Mouse (Mus musculus) lung, adult 2 months (tissue): ENCODE data around the gene E130309D02Rik. TPM values are rescaled to one million over a fixed set of nuclear protein-coding genes. Genes with fewer than 3 reads are reported as not detected.

ENCODE experiments used
- DNase-seq: peaks from one replicate; pipeline ENCODE4 v3.0.0; 2022
- H3K4me1 ChIP-seq: fragments of 200-500 bp; 2 replicates; pipeline ENCODE4 v1.6.1; 2011; ENCODE audit warnings: low read length; ENCODE audit not compliant: control insufficient read depth, insufficient read depth
- H3K4me3 ChIP-seq: fragments of 200-500 bp; replicated peaks from 2 replicates; pipeline ENCODE3; 2011; ENCODE audit warnings: low read depth, mild to moderate bottlenecking, control low read depth, low read length; ENCODE audit errors: extremely low read depth
- CTCF ChIP-seq: fragments of 200-500 bp; IDR thresholded peaks from 2 replicates; pipeline ENCODE4 v1.5.1; 2011; ENCODE audit warnings: mild to moderate bottlenecking, low read length, control low read depth; ENCODE audit not compliant: insufficient read depth
- POLR2A ChIP-seq: fragments of 200-500 bp; IDR thresholded peaks from 2 replicates; pipeline ENCODE4 v1.6.1; 2011; ENCODE audit warnings: low read depth, mild to moderate bottlenecking, control low read depth, low read length, borderline replicate concordance; ENCODE audit errors: extremely low read depth
- WGBS: fragments of 180-500 bp; shearing (Covaris S2); methylation state at CpG from one replicate; pipeline ENCODE4 v1.1.7; 2018; 5-methylcytosine and 5-hydroxymethylcytosine counted together
- polyA plus RNA-seq: library from polyadenylated mRNA; depleted of rRNA; stranded (reverse); fragments of >200 nt; gene quantifications from 2 replicates; pipeline ENCODE4 v1.2.3, GENCODE M21; 2012

The E130309D02Rik gene
- polyA plus RNA-seq, 1 experiment, result 21.8 TPM

- TF ChIP-seq POLR2A (no peak), CTCF (no peak)
- H3K4me1 ChIP-seq, result peaks cover 5% of the 10 kb centered on the region; the same call in 1 of the 2 replicates
- WGBS, result 6% methylated on average over 16 of the region's 16 CpGs
- H3K4me3 ChIP-seq, result peak overlapping the region; percentile 76
- no peak for DNase-seq
These were observed 904 bp downstream of the E130309D02Rik start for GRCm38 (mm10) chr5:143314183-143314729.

- TF ChIP-seq CTCF (peak; percentile 83), POLR2A (no peak)
- Histone ChIP-seq H3K4me1 (peaks cover 5% of the 10 kb centered on the region; the same call in 1 of the 2 replicates), H3K4me3 (no peak overlapping the region)
- DNase-seq, result peak; percentile 77
- 54% methylated on average over 8 of the region's 8 CpGs for WGBS
These were observed 3.3 kb downstream of the E130309D02Rik start for GRCm38 (mm10) chr5:143311886-143312285.

DNA sequence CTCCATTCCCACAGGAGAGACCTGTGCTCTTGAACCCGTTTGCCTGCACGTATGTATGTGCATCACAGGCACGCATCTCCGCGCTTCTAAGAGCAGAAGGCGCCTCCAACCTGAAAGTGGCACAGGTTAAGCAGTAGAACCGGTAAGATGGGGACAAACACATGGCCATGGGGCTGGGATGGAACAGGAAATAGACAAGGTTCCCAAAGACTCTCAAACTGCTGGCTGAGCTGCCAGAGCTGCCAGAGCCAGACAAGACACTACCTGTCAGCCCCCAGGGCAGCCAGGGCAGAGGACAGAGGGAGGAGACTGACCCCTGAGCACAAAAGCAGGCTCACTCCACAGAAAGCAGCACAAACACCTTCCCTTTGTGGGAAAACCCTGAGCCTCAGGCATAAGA lies 5.2 kb downstream of the E130309D02Rik start:
- DNase-seq, result no peak
- TF ChIP-seq POLR2A, result no peak
- TF ChIP-seq CTCF, result no peak
- H3K4me1 ChIP-seq, result peaks cover 5% of the 10 kb centered on the region; the same call in 1 of the 2 replicates
- 94% methylated on average over 7 of the region's 7 CpGs for WGBS
- no peak overlapping the region for H3K4me3 ChIP-seq

GRCm38 (mm10) chr5:143308825-143309224 lies 6.3 kb downstream of the E130309D02Rik start:
- Histone ChIP-seq H3K4me1 (no peaks in the 10 kb centered on the region), H3K4me3 (no peak overlapping the region)
- no peak for DNase-seq
- WGBS, result 81% methylated on average over 5 of the region's 5 CpGs
- TF ChIP-seq POLR2A (no peak), CTCF (no peak)

DNA sequence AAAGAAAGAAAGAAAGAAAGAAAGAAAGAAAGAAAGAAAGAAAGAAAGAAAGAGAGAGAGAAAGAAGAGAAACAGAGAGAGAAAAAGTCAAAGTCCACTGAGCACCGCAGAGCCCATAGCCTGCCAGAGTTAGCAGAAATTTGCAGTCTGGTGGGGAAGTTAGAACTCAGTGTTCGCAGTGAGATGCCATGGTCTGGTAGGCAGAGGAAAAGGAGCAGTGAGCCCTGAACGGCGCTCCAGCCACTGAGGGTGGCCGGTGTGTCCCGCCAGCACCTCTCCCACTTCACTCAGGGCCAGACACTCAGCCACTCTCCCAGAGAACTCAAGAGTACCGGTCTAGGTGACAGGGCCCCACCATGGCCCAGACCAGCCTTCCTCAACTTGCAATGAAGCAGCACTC lies 10.9 kb downstream of the E130309D02Rik start:
- DNase-seq, result no peak
- TF ChIP-seq POLR2A (no peak), CTCF (no peak)
- Histone ChIP-seq H3K4me1 (no peaks in the 10 kb centered on the region), H3K4me3 (no peak overlapping the region)
- WGBS, result 86% methylated on average over 7 of the region's 7 CpGs

DNA sequence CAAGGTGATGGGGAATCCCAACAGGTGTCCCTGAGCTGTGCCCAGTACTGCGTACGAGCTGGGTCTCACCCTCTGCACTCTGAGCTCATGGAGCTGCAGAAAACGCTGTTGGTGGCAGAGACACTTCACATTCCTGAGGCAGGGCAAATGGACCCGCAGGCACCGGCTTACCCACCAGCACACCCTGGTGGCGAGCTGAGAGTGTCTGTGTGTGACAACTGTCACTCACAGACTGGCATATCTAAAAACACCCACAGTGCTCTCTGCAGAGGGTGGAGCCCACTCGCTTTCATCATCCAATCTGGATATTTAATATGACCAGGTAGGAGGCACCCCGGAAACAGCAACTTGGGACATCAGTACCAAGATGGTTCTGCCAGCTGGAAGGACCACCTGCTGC lies 13.9 kb downstream of the E130309D02Rik start:
- 65% methylated on average over 8 of the region's 8 CpGs for WGBS
- TF ChIP-seq POLR2A, result no peak
- peak; percentile 37; the same call in 1 of the 2 replicates for TF ChIP-seq CTCF
- no peak overlapping the region for H3K4me3 ChIP-seq
- no peaks in the 10 kb centered on the region for H3K4me1 ChIP-seq
- no peak for DNase-seq

DNA sequence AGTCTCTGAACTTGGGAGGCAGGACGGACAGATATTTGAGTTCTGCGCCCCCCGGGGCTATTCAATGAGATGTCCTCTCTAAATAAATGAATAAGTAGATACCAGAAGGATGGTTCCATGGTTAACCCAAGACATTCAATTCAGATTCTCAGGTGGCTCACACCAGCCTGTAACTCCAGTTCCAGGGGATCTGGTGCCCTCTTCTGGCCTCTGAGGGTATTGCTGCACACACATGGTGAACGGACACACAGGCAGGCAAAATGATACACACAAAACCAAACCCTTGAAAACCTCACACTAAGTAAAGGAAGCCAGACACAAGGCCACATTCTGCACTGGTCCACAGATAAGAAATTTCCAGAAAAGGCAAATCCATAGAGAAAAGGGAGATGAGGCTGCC lies 15.5 kb downstream of the E130309D02Rik start:
- peak; percentile 38 for DNase-seq
- H3K4me1 ChIP-seq, result no peaks in the 10 kb centered on the region
- no peak overlapping the region for H3K4me3 ChIP-seq
- TF ChIP-seq POLR2A, result no peak
- TF ChIP-seq CTCF, result peak; percentile 74
- WGBS, result 92% methylated on average over 4 of the region's 4 CpGs

DNA sequence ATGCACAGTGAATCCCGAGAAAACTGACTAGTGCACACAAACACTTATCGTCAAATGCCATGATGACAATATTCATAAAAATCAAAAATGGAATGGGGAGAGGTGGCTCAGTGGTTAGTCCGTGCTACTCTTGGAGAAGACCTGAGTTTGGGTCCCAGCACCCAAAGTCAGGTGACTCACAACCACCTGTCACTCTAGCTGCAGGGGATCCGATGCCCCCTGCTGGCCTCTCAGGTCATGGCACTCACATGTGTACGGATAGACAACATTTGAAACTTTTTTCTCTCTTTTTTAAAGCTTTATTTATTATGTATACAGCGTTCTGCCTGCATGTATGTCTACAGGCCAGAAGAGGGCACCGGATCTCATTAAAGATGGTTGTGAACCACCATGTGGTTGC lies 16.8 kb downstream of the E130309D02Rik start:
- H3K4me3 ChIP-seq, result no peak overlapping the region
- 84% methylated on average over 7 of the region's 7 CpGs for WGBS
- no peaks in the 10 kb centered on the region for H3K4me1 ChIP-seq
- no peak for DNase-seq
- no peak for TF ChIP-seq POLR2A
- TF ChIP-seq CTCF, result peak; percentile 36

DNA sequence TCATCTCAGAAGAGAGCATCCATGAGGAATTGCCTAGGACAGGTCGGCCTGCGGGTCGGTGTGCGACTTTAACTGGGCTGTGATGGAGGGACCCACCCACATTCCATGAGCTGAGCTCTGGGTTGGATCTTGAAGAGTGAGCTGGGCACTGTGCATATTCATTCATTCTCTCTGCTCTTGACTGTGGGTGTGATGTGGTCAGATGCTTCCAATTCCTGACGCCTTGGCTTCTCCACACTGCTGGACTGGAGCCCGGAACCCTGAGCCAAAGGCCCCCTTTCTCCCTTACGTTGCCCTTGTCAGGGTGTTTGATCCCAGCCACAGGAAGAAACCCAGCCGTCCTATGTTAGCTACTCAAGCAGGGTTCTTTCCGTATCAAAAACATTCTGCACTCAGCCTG lies 17.2 kb downstream of the E130309D02Rik start:
- no peak for TF ChIP-seq POLR2A
- no peak for TF ChIP-seq CTCF
- 67% methylated on average over 9 of the region's 9 CpGs for WGBS
- DNase-seq, result no peak
- no peaks in the 10 kb centered on the region for H3K4me1 ChIP-seq
- no peak overlapping the region for H3K4me3 ChIP-seq

- H3K4me1 ChIP-seq, result no peaks in the 10 kb centered on the region
- WGBS, result 77% methylated on average over 2 of the region's 2 CpGs
These were observed 19.8 kb downstream of the E130309D02Rik start for GRCm38 (mm10) chr5:143295330-143295729.

DNA sequence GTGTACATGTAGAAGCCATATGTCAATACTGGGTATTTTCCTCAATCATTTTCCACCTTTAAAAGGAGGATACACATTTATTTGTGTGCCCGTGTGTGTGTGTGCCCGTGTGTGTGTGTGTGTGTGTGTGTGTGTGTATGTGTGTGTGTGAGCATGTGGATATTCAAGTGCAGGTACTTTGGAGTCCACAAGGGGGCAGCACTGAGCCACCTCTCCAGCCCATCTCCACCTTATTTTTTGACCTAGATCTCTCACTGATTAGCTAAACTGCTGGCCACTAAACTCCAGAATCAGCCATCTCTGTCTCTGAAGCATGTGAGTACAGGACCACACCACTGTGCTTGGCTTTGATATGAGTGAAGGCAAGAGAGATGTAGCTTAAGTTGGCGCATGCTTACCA lies 20.3 kb downstream of the E130309D02Rik start:
- TF ChIP-seq POLR2A (no peak), CTCF (peak; percentile 27; the same call in 1 of the 2 replicates)
- WGBS, result 93% methylated on average over 3 of the region's 3 CpGs
- no peak for DNase-seq
- H3K4me3 ChIP-seq, result no peak overlapping the region
- H3K4me1 ChIP-seq, result no peaks in the 10 kb centered on the region

More at GRCm38 (mm10) chr5:143295330-143295729, 19.8 kb downstream of the E130309D02Rik start:
- no peak overlapping the region for H3K4me3 ChIP-seq
- DNase-seq, result no peak
- TF ChIP-seq POLR2A, result no peak
- no peak for TF ChIP-seq CTCF
